Mouse (Mus musculus) hematopoietic stem cell, adult 5-6 weeks (primary cell): ENCODE results near the gene Hspa4. TPM values are rescaled to one million over a fixed set of nuclear protein-coding genes. Genes with fewer than 3 reads are reported as not detected.
"Not testable (repeated sequence)": the region's sequence is repeated elsewhere in the genome, so short reads cannot be mapped to it uniquely, and the experiment has no call there.

ENCODE experiments used
- ATAC-seq, 2 experiments: fragments of 125-278 bp in 1 of 2; replicated peaks in 1 of 2; 2 replicates each; pipeline ENCODE4 v1.8.0; 2016 to 2017; ENCODE audit warnings: inconsistent platforms in 2 of 2, mild to moderate bottlenecking in 2 of 2, moderate number of reproducible peaks in 2 of 2, low read depth in 1 of 2, moderate TSS enrichment in 1 of 2; ENCODE audit not compliant: low FRiP score in 2 of 2, poor library complexity in 2 of 2, severe bottlenecking in 2 of 2, insufficient read depth in 1 of 2, low TSS enrichment in 1 of 2
- total RNA-seq: library from RNA; stranded (forward); fragments of 172-1452, 232-1000 nt; gene quantifications from 2 replicates; pipeline ENCODE4 v1.2.3, GENCODE M21; 2017

Gene Hspa4
- total RNA-seq, 1 experiment from 2014 or later = 359 TPM

- not testable (repeated sequence) for ATAC-seq
These were observed 12.6 kb upstream of the Hspa4 start for GRCm38 (mm10) chr11:53312823-53313222.

GRCm38 (mm10) chr11:53311385-53311784 lies 11.1 kb upstream of the Hspa4 start:
- no peak for ATAC-seq

DNA sequence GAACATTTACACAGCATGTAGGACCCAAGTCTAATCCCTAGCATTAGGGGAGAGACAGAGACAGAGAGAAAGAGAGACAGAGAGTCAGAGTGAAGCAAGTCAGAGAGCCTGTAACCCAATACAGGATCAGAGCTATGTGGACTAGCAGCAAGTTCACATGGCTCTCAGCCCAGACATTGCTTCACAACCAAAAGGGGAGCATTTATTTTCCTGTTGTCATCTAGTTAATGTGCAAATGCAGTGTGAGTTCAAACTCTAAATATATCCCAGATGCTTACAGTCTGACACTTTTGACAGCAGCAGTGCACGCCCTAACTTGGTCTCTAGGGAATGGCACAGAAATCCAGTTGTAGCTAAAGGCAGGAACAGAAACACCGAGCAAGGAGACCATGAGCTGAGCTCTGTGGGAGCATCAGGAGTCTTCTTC lies 8.6 kb upstream of the Hspa4 start:
- ATAC-seq = peak; percentile 33 to 38; a peak in 2 of 4 replicates

DNA sequence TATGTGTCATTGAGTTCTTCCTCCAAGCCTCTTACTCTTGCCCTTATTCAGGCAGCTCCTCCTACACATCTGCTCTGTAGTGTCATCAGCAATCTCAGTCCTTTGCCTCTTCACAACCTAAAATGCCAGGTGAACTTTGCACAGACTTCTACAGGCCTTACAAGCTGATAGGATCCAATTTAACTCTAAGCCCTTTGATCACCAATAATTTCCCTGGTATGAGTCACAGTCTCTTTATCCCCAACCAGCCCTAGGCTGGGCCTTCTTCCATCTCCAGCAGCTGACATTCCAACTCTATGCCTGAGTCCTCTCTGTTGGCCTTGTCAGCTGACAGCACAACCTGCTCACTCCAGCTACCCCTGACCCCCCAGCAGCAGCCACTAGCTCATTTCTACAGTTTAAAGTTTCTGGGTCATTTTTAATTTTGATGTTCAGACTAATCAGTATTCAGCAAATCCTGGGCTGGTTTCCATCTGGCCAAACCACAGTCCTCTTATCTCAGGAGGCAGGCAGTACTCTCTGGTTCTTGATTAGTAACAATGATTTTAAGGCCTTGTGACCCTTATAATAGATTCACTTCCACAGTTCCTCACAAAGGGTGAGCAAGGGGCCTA lies 8.1 kb upstream of the Hspa4 start:
- ATAC-seq = peak; percentile 75 to 77

DNA sequence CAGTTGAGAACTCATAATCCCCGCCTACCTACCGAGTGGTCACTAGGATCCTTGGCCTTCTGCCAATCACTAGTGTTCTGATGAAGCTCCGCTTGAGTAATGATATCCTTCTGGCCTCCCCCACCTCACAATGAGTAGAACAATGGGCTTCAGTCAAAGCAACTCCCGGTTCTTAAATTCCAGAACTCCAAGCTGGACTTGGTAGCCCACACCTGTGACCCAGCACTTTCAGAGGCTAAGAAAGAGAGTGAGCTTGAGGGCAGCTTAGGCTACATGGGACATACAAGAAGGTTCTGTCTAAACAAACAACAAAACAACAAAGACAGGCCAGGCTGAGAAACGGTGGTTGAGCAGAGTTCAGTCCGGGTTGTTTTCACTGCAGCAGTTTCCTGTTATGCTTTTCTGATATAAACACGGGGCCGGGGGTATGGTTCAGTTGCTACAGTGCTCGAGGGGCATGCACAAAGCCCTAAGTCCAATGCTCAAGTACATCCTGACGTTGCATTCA lies 7.4 kb upstream of the Hspa4 start:
- ATAC-seq = no peak

DNA sequence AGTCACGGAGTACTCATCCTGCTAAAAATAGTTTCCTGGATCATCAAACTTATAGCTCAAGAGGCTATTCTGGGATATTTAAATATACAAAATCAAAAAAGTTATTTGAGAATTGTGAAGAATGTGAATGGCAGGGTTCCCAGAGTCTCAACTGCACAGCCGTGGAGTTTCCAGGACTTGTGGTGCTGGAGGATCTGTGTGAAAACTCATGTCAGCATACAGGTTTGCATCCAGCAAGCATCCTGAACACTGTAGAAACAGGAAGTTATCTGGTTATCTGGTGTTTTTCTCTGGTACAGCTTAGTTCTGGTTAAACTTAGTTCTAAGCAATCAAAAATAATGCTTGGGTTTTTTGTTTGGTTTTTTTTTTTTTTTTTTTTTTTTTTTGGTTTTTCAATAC lies 6.7 kb upstream of the Hspa4 start:
- 0 out of 4 replicates have a peak, but pooled peaks of 1 of the 2 experiments have one; percentile 33 for ATAC-seq

DNA sequence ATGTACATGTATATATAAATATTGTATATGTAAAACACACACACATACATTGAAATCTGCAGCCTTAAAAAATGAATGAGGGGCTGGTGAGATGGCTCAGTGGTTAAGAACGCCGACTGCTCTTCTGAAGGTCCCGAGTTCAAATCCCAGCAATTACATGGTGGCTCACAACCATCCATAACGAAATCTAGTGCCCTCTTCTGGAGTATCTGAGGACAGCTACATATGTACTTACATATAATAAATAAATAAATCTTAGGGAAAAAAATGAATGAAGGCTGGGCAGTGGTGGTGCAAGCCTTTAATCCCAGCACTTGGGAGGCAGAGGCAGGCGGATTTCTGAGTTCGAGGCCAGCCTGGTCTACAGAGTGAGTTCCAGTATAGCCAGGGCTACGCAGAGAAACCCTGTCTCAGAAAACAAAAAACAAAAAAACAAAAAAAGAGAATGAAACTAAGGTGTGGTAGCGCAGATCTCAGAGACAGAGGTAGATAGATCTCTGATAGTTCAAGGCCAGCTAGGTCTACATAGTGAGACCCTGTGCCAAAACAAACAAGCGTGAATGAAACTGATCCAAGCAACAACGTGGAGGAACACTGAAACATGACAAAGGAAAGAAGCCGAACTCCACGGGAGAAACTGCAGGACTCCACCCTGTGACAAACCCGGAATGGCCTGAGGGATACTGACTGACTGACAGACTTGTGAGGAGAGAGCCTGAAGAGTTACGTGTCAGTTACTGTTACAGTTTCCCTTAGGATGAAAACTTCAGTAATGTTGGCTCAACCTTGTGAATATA lies 4.0 kb upstream of the Hspa4 start:
- no peak for ATAC-seq

- no peak for ATAC-seq
These were observed 884 bp upstream of the Hspa4 start for GRCm38 (mm10) chr11:53301167-53301515.

DNA sequence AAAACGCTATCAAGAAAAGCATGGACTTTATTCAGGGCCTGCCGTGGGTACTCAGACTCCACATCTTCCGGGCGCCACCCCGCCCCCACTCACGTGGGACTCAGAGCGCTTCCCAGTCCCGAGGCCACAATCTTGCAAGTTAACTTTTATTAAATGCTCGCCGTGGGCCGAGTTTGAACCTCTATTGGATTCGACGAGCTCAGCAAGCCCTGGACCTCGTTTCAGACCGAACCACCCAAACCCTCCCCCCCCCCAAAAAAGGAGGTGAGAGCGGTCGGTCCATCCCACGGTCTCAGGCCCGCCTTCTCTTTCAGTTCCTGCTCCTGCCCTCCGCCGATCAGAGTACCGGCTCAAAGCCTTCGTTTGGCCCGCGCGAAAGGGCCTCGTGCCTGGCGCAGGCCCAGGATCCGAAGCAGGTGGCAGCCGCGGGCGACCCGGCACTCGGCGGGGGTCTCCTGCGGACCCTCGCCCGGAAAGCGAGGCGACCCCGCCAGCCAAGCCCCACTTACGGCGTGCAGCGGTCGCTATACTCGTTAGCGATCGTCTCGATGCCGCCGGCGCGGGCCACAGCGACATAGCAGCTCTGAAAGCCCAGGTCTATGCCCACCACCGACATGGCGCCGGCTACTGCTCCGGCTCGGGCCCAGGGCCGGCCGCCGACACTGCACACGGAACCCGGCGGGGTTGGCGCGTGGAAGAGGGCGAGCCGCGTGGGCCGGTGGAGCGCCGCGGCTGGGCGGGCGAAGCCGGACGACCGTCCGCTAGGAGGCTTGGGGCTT lies 517 bp downstream of the Hspa4 start:
- ATAC-seq = peak in 1 of 2 experiments; percentile 23; a peak in 2 of 4 replicates

DNA sequence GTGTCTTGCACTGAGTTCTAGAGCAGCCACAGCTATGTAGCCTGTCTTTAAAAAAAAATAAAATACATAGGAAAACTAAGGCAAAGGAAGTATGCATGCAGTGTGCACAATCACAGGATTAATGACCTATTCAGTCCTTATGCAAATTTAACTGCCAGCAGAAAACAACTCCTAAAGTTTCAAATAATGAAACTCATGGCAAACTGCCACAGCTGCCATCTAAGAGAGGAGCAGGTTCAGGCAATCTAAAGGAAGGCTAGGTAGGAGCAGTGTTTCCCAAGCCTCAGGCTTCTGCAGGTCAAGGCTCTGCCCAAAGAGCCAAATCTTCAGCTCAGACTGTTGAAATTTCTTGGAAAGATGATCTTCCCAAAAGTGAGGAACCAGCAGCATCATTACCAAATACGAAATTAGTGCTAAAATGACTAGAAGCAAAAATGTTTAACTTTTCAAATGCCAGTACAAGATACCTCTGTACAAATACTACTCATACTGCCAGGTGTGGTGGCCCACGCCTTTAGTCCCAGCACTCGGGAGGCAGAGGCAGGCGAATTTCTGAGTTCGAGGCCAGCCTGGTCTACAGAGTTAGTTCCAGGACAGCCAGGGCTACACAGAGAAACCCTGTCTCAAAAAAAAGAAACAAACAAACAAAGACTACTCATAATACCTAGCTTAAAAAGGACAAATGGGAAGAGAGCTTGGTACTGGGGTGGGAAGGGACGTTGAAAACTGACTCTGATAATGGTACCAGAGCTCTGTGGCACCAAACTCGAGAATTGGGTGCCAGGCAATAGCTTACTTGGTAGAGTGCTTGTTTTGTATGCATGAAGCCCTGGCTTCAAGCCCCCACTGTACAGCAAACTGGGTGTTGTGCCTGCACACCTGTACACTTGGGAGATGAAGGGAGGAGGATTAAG lies 2.1 kb downstream of the Hspa4 start:
- ATAC-seq = no peak

DNA sequence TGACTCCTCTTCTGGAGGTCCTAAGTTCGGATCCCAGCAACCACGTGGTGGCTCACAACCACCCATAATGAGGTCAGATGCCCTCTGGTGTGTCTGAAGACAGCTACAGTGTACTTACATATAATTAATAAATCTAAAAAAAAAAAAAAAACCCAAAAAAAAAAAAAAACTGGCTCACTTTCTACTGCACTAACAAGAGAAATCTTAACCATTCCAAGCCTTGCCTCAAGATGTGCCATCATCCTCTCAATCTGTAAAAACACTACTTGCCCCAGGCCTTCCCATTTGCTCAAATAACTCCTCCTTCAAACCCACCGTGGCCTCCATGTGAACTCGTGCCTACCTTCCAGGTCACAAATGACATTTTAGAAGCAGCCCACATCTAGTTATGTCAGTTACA lies 3.4 kb downstream of the Hspa4 start:
- no peak for ATAC-seq

DNA sequence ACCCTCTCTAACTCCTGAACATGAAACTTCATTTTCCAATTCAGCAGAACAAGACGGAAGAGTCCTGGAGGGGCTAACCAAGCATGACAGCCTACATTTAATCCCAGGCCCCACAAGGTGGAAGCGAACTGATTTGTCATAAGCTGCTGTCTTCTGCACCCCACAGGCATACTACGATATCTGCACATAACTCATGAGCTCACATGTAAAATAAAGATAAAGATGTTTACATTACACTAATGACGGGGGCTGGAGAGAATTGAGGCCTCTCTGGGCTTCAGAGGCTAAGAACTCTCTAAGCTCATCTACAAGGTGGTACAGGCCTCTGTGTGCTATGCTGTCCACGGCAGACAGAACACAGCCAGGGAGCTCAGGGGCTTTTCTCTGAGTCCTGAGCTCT lies 5.8 kb downstream of the Hspa4 start:
- no peak for ATAC-seq

GRCm38 (mm10) chr11:53290871-53291270 lies 9.4 kb downstream of the Hspa4 start:
- ATAC-seq = no peak

- not testable (repeated sequence) for ATAC-seq
These were observed 10.1 kb downstream of the Hspa4 start for GRCm38 (mm10) chr11:53290187-53290586.

DNA sequence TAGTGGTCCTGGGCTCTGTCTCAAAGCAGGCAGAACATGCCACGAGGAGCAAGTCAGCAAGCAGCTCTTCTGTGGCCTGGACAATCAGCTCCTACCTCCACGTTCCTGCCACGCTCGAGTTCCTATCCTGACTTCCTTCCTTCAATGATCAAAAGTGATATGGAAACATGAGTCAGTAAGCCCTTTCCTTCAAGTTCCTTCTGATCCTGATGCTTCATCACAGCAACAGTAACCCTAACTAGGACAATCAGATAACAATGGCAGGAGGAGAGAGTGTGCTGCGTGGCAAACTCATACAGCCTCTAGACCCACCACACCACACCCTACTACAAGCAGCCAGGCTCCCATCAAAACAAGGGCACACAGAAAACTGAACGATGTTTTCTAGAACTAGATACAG lies 14.4 kb downstream of the Hspa4 start:
- ATAC-seq = no peak

- ATAC-seq = no peak
These were observed 21.8 kb downstream of the Hspa4 start for GRCm38 (mm10) chr11:53278411-53278810.

DNA sequence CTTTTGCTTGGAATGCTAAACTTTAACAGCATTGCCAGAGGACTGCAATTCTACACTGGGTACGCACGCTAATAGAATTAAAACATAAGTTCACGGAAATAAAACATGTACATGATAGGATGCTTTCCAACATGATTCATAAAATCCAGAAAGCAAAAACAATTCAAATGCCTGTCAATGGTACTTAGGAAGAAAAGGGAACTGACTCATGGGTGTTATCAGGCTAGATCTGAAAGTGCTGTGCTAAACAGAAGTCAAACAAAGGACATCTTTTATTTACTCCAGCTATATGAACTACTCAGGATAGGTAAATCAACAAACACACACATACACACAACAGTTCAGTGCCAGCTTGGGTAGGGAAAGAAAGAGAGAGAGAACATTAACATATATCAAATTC lies 24.9 kb downstream of the Hspa4 start:
- ATAC-seq = no peak
